Mouse (Mus musculus) liver, embryonic 13.5 days (tissue): ENCODE data around the gene Arhgap22. TPM values are rescaled to one million over a fixed set of nuclear protein-coding genes. Genes with fewer than 3 reads are reported as not detected.
A peak's percentile ranks its signal among the peaks of the same experiment; 100 is the strongest.

ENCODE experiments used
- ATAC-seq: fragments of 200-750 bp; cut with Nextera tagmentation; 2 replicates; pipeline ENCODE4 v1.8.0; 2017; ENCODE audit warnings: low read depth, mild to moderate bottlenecking, moderate number of reproducible peaks, moderate library complexity
- DNase-seq: peaks from one replicate; pipeline ENCODE4 v3.0.0; 2022
- H3K27ac ChIP-seq: fragments of 300-500 bp; sonication (generic); 2 replicates; pipeline ENCODE4 v1.5.1; 2015; ENCODE audit warnings: moderate library complexity, mild to moderate bottlenecking, inconsistent platforms
- H3K27me3 ChIP-seq: fragments of 300-500 bp; sonication (generic); 2 replicates; pipeline ENCODE4 v1.6.1; 2015; ENCODE audit warnings: mild to moderate bottlenecking, inconsistent platforms
- H3K36me3 ChIP-seq: fragments of 300-500 bp; sonication (generic); 2 replicates; pipeline ENCODE4 v1.6.1; 2015; ENCODE audit warnings: mild to moderate bottlenecking, inconsistent platforms
- H3K4me1 ChIP-seq: fragments of 300-500 bp; sonication (generic); replicated peaks from 2 replicates; pipeline ENCODE4 v1.6.1; 2015; ENCODE audit warnings: inconsistent platforms
- H3K4me2 ChIP-seq: fragments of 300-500 bp; sonication (generic); 2 replicates; pipeline ENCODE4 v1.6.1; 2015; ENCODE audit warnings: inconsistent platforms, mild to moderate bottlenecking, moderate library complexity
- H3K4me3 ChIP-seq: fragments of 300-500 bp; sonication (generic); replicated peaks from 2 replicates; pipeline ENCODE4 v1.5.1; 2015; ENCODE audit warnings: mild to moderate bottlenecking, inconsistent platforms
- H3K9ac ChIP-seq: fragments of 300-500 bp; sonication (generic); 2 replicates; pipeline ENCODE4 v1.6.1; 2015; ENCODE audit warnings: mild to moderate bottlenecking, inconsistent platforms
- H3K9me3 ChIP-seq: fragments of 300-500 bp; sonication (generic); replicated peaks from 2 replicates; pipeline ENCODE4 v1.6.1; 2016; ENCODE audit warnings: inconsistent platforms
- WGBS: fragments of 180-500 bp; shearing (Covaris S2); methylation state at CpG from one replicate; pipeline ENCODE4 v1.1.7; 2015; ENCODE audit not compliant: insufficient replicate concordance; 5-methylcytosine and 5-hydroxymethylcytosine counted together
- polyA plus RNA-seq: library from polyadenylated mRNA; unstranded; fragments of >200 nt; fragmentation: Nextera tagmentation; extraction: Ambion mirVana; gene quantifications from 2 replicates; pipeline ENCODE4 v1.2.1, GENCODE M21; 2015

Arhgap22 gene
- polyA plus RNA-seq, 1 experiment from 2014 or later: 3.6 TPM

- no peak overlapping the region for H3K4me3 ChIP-seq
- DNase-seq (no peak), ATAC-seq (no peak)
- H3K9me3 ChIP-seq: no peaks in the 10 kb centered on the region
- H3K36me3 ChIP-seq: no peaks in the 10 kb centered on the region
- H3K4me2 ChIP-seq: no peak overlapping the region
- WGBS: 51% methylated on average over 4 of the region's 4 CpGs
- H3K4me1 ChIP-seq: no peaks in the 10 kb centered on the region
- no peaks in the 10 kb centered on the region; the same call in 1 of the 2 replicates for H3K27me3 ChIP-seq
- H3K27ac ChIP-seq: no peak overlapping the region
- H3K9ac ChIP-seq: no peak overlapping the region
Observed at GRCm38 (mm10) chr14:33334402-33334801, 120.6 kb downstream of the Arhgap22 start.

GRCm38 (mm10) chr14:33335733-33336132 is 121.9 kb downstream of the Arhgap22 start:
- no peak for DNase-seq

GRCm38 (mm10) chr14:33338684-33339083 is 124.9 kb downstream of the Arhgap22 start:
- 48% methylated on average over 5 of the region's 5 CpGs for WGBS
- Histone ChIP-seq H3K36me3 (no peaks in the 10 kb centered on the region), H3K27ac (no peak overlapping the region), H3K9ac (no peak overlapping the region), H3K27me3 (no peaks in the 10 kb centered on the region; the same call in 1 of the 2 replicates), H3K4me3 (no peak overlapping the region), H3K4me2 (no peak overlapping the region), H3K9me3 (no peaks in the 10 kb centered on the region), H3K4me1 (no peaks in the 10 kb centered on the region)
- ATAC-seq: no peak
- no peak for DNase-seq

More at GRCm38 (mm10) chr14:33335733-33336132, 121.9 kb downstream of the Arhgap22 start:
- no peaks in the 10 kb centered on the region; the same call in 1 of the 2 replicates for H3K27me3 ChIP-seq
- no peaks in the 10 kb centered on the region for H3K4me1 ChIP-seq
- H3K27ac ChIP-seq: no peak overlapping the region
- no peaks in the 10 kb centered on the region for H3K9me3 ChIP-seq
- no peak overlapping the region for H3K4me2 ChIP-seq
- no peak overlapping the region for H3K4me3 ChIP-seq
- no peak overlapping the region for H3K9ac ChIP-seq
- H3K36me3 ChIP-seq: no peaks in the 10 kb centered on the region
- ATAC-seq: no peak
- WGBS: 54% methylated on average over 6 of the region's 6 CpGs

- WGBS: 71% methylated on average over 14 of the region's 14 CpGs
- Histone ChIP-seq H3K9ac (no peak overlapping the region), H3K27me3 (no peaks in the 10 kb centered on the region), H3K4me2 (no peak overlapping the region), H3K4me3 (no peak overlapping the region), H3K36me3 (no peaks in the 10 kb centered on the region), H3K4me1 (peaks cover 2% of the 10 kb centered on the region; the same call in 1 of the 2 replicates), H3K27ac (no peak overlapping the region), H3K9me3 (no peaks in the 10 kb centered on the region)
- ATAC-seq (no peak), DNase-seq (no peak)
Observed at GRCm38 (mm10) chr14:33343131-33343725, 129.4 kb downstream of the Arhgap22 start.

- no peaks in the 10 kb centered on the region for H3K36me3 ChIP-seq
- no peaks in the 10 kb centered on the region for H3K9me3 ChIP-seq
- peaks cover 2% of the 10 kb centered on the region; the same call in 1 of the 2 replicates for H3K4me1 ChIP-seq
- H3K27me3 ChIP-seq: peaks cover 31% of the 10 kb centered on the region
- WGBS: 50% methylated on average over 6 of the region's 6 CpGs
- H3K4me2 ChIP-seq: no peak overlapping the region
- H3K4me3 ChIP-seq: no peak overlapping the region
- no peak for DNase-seq
- no peak overlapping the region for H3K9ac ChIP-seq
- no peak for ATAC-seq
- H3K27ac ChIP-seq: no peak overlapping the region
Observed at GRCm38 (mm10) chr14:33346546-33346945, 132.7 kb downstream of the Arhgap22 start.

GRCm38 (mm10) chr14:33347738-33348137 is 133.9 kb downstream of the Arhgap22 start:
- Histone ChIP-seq H3K9me3 (no peaks in the 10 kb centered on the region), H3K36me3 (no peaks in the 10 kb centered on the region), H3K4me3 (no peak overlapping the region), H3K4me1 (peaks cover 2% of the 10 kb centered on the region; the same call in 1 of the 2 replicates), H3K9ac (no peak overlapping the region), H3K27me3 (peaks cover 43% of the 10 kb centered on the region), H3K4me2 (no peak overlapping the region), H3K27ac (no peak overlapping the region)
- DNase-seq (no peak), ATAC-seq (no peak)
- WGBS: 37% methylated on average over 4 of the region's 4 CpGs

- Histone ChIP-seq H3K36me3 (no peaks in the 10 kb centered on the region), H3K27me3 (peaks cover 47% of the 10 kb centered on the region), H3K4me2 (no peak overlapping the region), H3K27ac (no peak overlapping the region), H3K4me3 (no peak overlapping the region), H3K9ac (no peak overlapping the region), H3K4me1 (peaks cover 2% of the 10 kb centered on the region; the same call in 1 of the 2 replicates), H3K9me3 (no peaks in the 10 kb centered on the region)
- WGBS: 36% methylated on average over 1 of the region's 1 CpGs
- no peak for DNase-seq
- no peak for ATAC-seq
Observed at GRCm38 (mm10) chr14:33348146-33348545, 134.3 kb downstream of the Arhgap22 start.

- WGBS: under 1% methylated on average over 42 of the region's 42 CpGs
- no peaks in the 10 kb centered on the region for H3K9me3 ChIP-seq
Observed at GRCm38 (mm10) chr14:33351019-33351418, 137.2 kb downstream of the Arhgap22 start.

GRCm38 (mm10) chr14:33351984-33352722 is 138.3 kb downstream of the Arhgap22 start:
- no peak for ATAC-seq
- Histone ChIP-seq H3K4me1 (peaks cover 5% of the 10 kb centered on the region; the same call in 1 of the 2 replicates), H3K4me2 (no peak overlapping the region), H3K27ac (no peak overlapping the region), H3K9ac (no peak overlapping the region), H3K36me3 (no peaks in the 10 kb centered on the region), H3K4me3 (no peak overlapping the region), H3K27me3 (peaks cover 47% of the 10 kb centered on the region), H3K9me3 (no peaks in the 10 kb centered on the region)
- WGBS: 51% methylated on average over 6 of the region's 6 CpGs
- no peak for DNase-seq

More at GRCm38 (mm10) chr14:33351019-33351418, 137.2 kb downstream of the Arhgap22 start:
- H3K27ac ChIP-seq: no peak overlapping the region
- peak overlapping the region; percentile 61 for H3K4me2 ChIP-seq
- H3K9ac ChIP-seq: no peak overlapping the region; the same call in 1 of the 2 replicates
- ATAC-seq (no peak), DNase-seq (no peak)
- H3K36me3 ChIP-seq: no peaks in the 10 kb centered on the region
- peak overlapping the region; percentile 43 for H3K4me3 ChIP-seq
- H3K4me1 ChIP-seq: peaks cover 6% of the 10 kb centered on the region; the same call in 1 of the 2 replicates
- H3K27me3 ChIP-seq: peaks cover 47% of the 10 kb centered on the region

- Histone ChIP-seq H3K27me3 (peaks cover 47% of the 10 kb centered on the region), H3K27ac (no peak overlapping the region), H3K4me2 (no peak overlapping the region), H3K36me3 (no peaks in the 10 kb centered on the region), H3K4me3 (no peak overlapping the region), H3K4me1 (peaks cover 5% of the 10 kb centered on the region; the same call in 1 of the 2 replicates), H3K9ac (no peak overlapping the region), H3K9me3 (no peaks in the 10 kb centered on the region)
- DNase-seq (no peak), ATAC-seq (no peak)
- 50% methylated on average over 6 of the region's 6 CpGs for WGBS
Observed at GRCm38 (mm10) chr14:33352890-33353289, 139.1 kb downstream of the Arhgap22 start.

GRCm38 (mm10) chr14:33355276-33355675 is 141.4 kb downstream of the Arhgap22 start:
- WGBS: 67% methylated on average over 5 of the region's 5 CpGs
- H3K27me3 ChIP-seq: peaks cover 29% of the 10 kb centered on the region

More at GRCm38 (mm10) chr14:33355276-33355675, 141.4 kb downstream of the Arhgap22 start:
- H3K9ac ChIP-seq: no peak overlapping the region
- DNase-seq: no peak
- ATAC-seq: no peak
- peaks cover 5% of the 10 kb centered on the region; the same call in 1 of the 2 replicates for H3K4me1 ChIP-seq
- H3K27ac ChIP-seq: no peak overlapping the region
- no peak overlapping the region for H3K4me2 ChIP-seq
- H3K9me3 ChIP-seq: no peaks in the 10 kb centered on the region
- H3K36me3 ChIP-seq: no peaks in the 10 kb centered on the region
- H3K4me3 ChIP-seq: no peak overlapping the region
